In the genomic region with DNA sequence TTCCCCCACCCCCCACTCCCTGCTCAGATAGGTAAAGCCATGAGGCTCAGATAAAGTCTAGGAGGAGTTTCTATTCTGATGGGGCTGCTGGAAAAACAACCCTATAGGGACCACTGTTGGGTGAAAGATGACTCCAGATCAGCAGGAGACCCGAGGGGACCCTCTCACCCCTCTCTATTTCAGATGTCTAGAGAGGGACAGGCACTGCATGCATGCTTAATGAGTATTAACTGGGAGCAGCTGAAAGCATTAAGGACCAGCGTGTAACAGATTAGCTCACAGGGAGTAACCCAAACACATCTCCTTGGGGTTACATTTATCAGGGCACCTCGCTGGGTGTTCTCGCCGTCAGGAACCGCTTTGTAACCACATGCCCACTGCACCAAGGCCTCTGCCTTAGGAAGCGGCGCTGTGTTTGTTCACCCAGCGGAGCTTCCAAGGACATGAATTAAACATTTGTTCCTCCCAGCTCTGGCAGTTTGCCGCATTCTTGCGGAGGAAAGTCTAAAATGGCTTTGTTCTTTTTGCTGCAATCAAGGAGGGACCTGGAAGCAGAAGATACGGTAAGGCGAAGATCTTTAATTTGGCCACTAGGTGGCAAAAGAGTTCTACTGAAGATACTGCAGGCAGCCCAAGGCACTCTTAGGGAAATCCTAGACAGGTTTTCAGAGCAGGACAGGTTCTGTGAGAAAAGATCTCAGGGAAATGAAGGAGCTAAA, we compare ENCODE assay signal across 8 mouse cellular contexts.
DNase-seq lines count a peak whose midpoint lies in the region; ATAC-seq and TF ChIP-seq lines count a peak whose summit lies in the region.

No protein-coding gene starts in this region.

- peak; percentile 80 for ATAC-seq in embryonic facial prominence, embryonic 12.5 days (ENCODE audit: insufficient number of reproducible peaks, insufficient read depth, low FRiP score, low TSS enrichment)
- ATAC-seq in kidney, embryonic 14.5 days (ENCODE audit: low FRiP score, low TSS enrichment) = peak; percentile 86
- peak; percentile 86 for ATAC-seq in limb, embryonic 14.5 days (ENCODE audit: low FRiP score, low read depth)
- peak; percentile 93 for ATAC-seq in midbrain, embryonic 16.5 days

- peaks cover 11% of the 10 kb centered on the region; the same call in 1 of the 2 replicates for H3K4me1 ChIP-seq in embryonic facial prominence, embryonic 12.5 days
- H3K4me1 ChIP-seq in kidney, embryonic 14.5 days (ENCODE audit: control insufficient read depth, insufficient read depth, low read length) = peaks cover 10% of the 10 kb centered on the region
- peaks cover 12% of the 10 kb centered on the region; the same call in 1 of the 2 replicates for H3K4me1 ChIP-seq in limb, embryonic 14.5 days (ENCODE audit: control insufficient read depth, insufficient read depth, low read length)
- H3K4me1 ChIP-seq in midbrain, embryonic 16.5 days (ENCODE audit: control insufficient read depth, insufficient read depth, low read length) = peaks cover 13% of the 10 kb centered on the region

- H3K4me3 ChIP-seq in embryonic facial prominence, embryonic 12.5 days = peak overlapping the region; percentile 28
- H3K4me3 ChIP-seq in kidney, embryonic 14.5 days (ENCODE audit: low read length) = peak overlapping the region; percentile 30
- peak overlapping the region; percentile 32 for H3K4me3 ChIP-seq in limb, embryonic 14.5 days (replicated peaks; ENCODE audit: low read length)
- peak overlapping the region; percentile 27 for H3K4me3 ChIP-seq in midbrain, embryonic 16.5 days (ENCODE audit: low read depth, low read length)

- no peaks in the 10 kb centered on the region for H3K9me3 ChIP-seq in embryonic facial prominence, embryonic 12.5 days
- H3K9me3 ChIP-seq in kidney, embryonic 14.5 days (ENCODE audit: control insufficient read depth, low read length) = no peaks in the 10 kb centered on the region
- no peaks in the 10 kb centered on the region for H3K9me3 ChIP-seq in limb, embryonic 14.5 days (ENCODE audit: control insufficient read depth, low read length)
- no peaks in the 10 kb centered on the region for H3K9me3 ChIP-seq in midbrain, embryonic 16.5 days (replicated peaks; ENCODE audit: control insufficient read depth, low read length, poor library complexity, severe bottlenecking)

- H3K27ac ChIP-seq in embryonic facial prominence, embryonic 12.5 days = no peak overlapping the region
- H3K27ac ChIP-seq in kidney, embryonic 14.5 days (ENCODE audit: low read depth, low read length) = no peak overlapping the region
- H3K27ac ChIP-seq in limb, embryonic 14.5 days (replicated peaks; ENCODE audit: low read depth, low read length) = no peak overlapping the region; the same call in 1 of the 2 replicates
- H3K27ac ChIP-seq in midbrain, embryonic 16.5 days (ENCODE audit: low read length) = peak overlapping the region; percentile 78

- peaks cover 5% of the 10 kb centered on the region; the same call in 1 of the 2 replicates for H3K27me3 ChIP-seq in embryonic facial prominence, embryonic 12.5 days
- no peaks in the 10 kb centered on the region for H3K27me3 ChIP-seq in kidney, embryonic 14.5 days (ENCODE audit: control insufficient read depth, insufficient read depth, low read length)
- H3K27me3 ChIP-seq in limb, embryonic 14.5 days (ENCODE audit: control insufficient read depth, insufficient read depth, low read length) = no peaks in the 10 kb centered on the region
- H3K27me3 ChIP-seq in midbrain, embryonic 16.5 days (ENCODE audit: control insufficient read depth, insufficient read depth, low read depth, low read length) = no peaks in the 10 kb centered on the region; the same call in 1 of the 2 replicates

- under 1% methylated on average over 13 of the region's 13 CpGs for WGBS in embryonic facial prominence, embryonic 12.5 days
- WGBS in kidney, embryonic 14.5 days = under 1% methylated on average over 13 of the region's 13 CpGs
- WGBS in limb, embryonic 14.5 days = 2% methylated on average over 13 of the region's 13 CpGs
- 0% methylated on average over 13 of the region's 13 CpGs for WGBS in midbrain, embryonic 16.5 days

- peak overlapping the region; percentile 38; the same call in 1 of the 2 replicates for H3K9ac ChIP-seq in embryonic facial prominence, embryonic 12.5 days
- peak overlapping the region; percentile 48 for H3K9ac ChIP-seq in kidney, embryonic 14.5 days (ENCODE audit: low read depth, low read length)
- peak overlapping the region; percentile 50 for H3K9ac ChIP-seq in limb, embryonic 14.5 days (ENCODE audit: low read depth, low read length, severe bottlenecking)
- peak overlapping the region; percentile 56 for H3K9ac ChIP-seq in midbrain, embryonic 16.5 days (ENCODE audit: low read depth, low read length)

- peak; percentile 18; the same call in 1 of the 2 replicates for TF ChIP-seq POLR2A in limb, embryonic 14.5 days (IDR thresholded peaks at IDR 0.05; ENCODE audit: borderline replicate concordance, extremely low read depth, insufficient read depth, insufficient read length)

- no peaks in the 10 kb centered on the region for H3K36me3 ChIP-seq in embryonic facial prominence, embryonic 12.5 days
- no peaks in the 10 kb centered on the region for H3K36me3 ChIP-seq in kidney, embryonic 14.5 days (ENCODE audit: control insufficient read depth, insufficient read depth, low read length)
- no peaks in the 10 kb centered on the region for H3K36me3 ChIP-seq in limb, embryonic 14.5 days (ENCODE audit: control insufficient read depth, insufficient read depth, low read length)
- H3K36me3 ChIP-seq in midbrain, embryonic 16.5 days (ENCODE audit: control insufficient read depth, insufficient read depth, low read length) = no peaks in the 10 kb centered on the region

- H3K4me2 ChIP-seq in embryonic facial prominence, embryonic 12.5 days (replicated peaks) = peak overlapping the region; percentile 56
- peak overlapping the region; percentile 64 for H3K4me2 ChIP-seq in kidney, embryonic 14.5 days (replicated peaks; ENCODE audit: low read depth, low read length)
- peak overlapping the region; percentile 82 for H3K4me2 ChIP-seq in limb, embryonic 14.5 days (replicated peaks; ENCODE audit: low read depth, low read length, severe bottlenecking)
- H3K4me2 ChIP-seq in midbrain, embryonic 16.5 days (ENCODE audit: low read length) = peak overlapping the region; percentile 54

- peak; percentile 93 for DNase-seq in 416B (ENCODE audit: low read depth)
- DNase-seq in adrenal gland, postnatal 25 days = peak; percentile 60
- DNase-seq in heart, adult 9 months (ENCODE audit: low spot score in 2 of 2) = peak; percentile 21 to 41
- DNase-seq in limb, embryonic 14.5 days (ENCODE audit: low spot score) = peak; percentile 95
- DNase-seq in spleen, postnatal 10 days (ENCODE audit: low spot score in 2 of 2) = peak; percentile 20 to 40

Comparison
In these comparisons a context has a peak if more than half of its experiments do, and no peak if none do; other contexts are left out.
1. DNase-seq: peak in every context shown above with its lines; median percentile 95 in limb, embryonic 14.5 days; 93 in 416B; 60 in adrenal gland, postnatal 25 days; 31 in heart, adult 9 months; 30 in spleen, postnatal 10 days.